Mouse (Mus musculus) left cerebral cortex, adult 11 months (tissue): ENCODE data around the gene Meaf6.

ENCODE experiments used
- DNase-seq: peaks from one replicate; pipeline ENCODE4 v3.0.0; 2022; ENCODE audit warnings: low spot score

Meaf6 gene

DNA sequence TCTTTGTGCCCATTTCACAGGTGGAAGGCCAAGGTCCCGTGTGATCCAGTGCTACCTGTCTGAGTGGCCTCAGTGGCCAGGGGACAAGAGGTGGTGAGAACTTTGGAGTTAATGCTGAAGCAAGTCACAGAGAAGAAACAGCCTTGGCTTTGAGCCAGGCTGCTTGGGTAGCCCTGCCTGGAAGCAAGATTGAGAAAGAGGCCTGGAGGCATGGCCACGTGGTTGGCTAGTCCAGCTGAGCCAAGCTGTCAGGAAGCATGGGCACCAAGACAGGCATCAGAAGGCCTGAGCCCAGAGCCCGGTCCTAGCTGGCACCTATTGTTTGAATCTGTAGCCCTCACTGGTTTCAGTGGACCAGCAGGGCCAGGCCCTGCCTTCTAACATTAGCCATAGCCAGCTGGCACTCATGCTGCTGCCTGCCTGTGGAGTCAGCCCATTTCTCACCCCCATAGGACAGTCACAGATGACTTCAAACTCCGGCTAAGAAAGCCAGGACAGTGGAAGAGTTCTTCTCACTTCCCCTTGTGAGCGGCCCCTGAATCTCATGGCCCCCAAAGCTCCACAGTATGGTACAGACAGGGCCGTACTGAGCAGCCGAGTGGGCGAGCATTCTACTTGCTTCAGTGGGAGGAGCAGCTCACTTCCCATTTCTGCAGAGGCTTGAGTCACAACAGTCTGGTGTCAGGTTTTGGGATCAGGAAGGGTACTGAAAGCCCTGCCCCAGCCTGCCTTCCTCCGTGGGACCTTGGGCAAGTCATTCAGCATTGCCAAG lies 31.3 kb downstream of the Meaf6 start:
- peak; percentile 66 for DNase-seq

DNA sequence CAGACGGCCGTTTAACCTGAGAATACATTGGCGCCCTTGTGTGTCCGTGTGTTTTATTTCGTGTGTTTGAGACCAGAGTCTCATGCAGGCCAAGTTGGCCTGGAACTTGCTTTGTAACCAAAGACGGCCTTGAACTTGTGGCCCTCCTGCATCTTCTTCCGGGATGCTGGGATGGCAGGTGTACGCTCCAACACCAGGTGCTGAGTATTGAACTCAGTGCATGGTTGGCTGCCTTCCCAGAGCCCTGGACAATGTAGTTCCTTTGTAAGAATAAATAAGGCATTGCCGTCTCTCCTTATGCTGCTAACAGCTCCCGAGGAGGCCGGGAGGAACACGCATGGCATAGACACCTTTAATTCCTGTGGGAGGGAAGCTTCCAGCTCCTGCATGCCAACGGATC lies 32.0 kb downstream of the Meaf6 start:
- DNase-seq: no peak

DNA sequence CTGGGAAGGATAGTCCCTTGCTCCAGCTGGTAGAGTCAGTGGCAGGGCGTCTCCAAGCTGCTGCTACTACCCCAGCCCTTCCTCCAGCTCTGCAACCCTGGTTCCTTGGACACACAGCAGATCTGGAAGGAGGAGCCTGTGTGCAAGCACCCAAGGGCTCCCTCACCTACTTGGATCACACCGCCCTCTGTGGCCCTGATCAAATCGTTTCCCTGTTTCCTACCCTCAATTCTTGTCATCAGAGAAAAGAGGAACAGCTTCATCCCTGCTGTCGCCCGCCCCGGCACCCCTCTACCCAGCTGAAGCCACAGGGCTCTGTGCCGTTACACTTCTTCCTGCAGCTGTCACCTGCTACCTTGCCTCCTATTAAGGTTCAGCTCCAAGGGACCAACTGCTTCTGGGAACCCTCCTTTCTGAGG lies 33.0 kb downstream of the Meaf6 start:
- DNase-seq: no peak

DNA sequence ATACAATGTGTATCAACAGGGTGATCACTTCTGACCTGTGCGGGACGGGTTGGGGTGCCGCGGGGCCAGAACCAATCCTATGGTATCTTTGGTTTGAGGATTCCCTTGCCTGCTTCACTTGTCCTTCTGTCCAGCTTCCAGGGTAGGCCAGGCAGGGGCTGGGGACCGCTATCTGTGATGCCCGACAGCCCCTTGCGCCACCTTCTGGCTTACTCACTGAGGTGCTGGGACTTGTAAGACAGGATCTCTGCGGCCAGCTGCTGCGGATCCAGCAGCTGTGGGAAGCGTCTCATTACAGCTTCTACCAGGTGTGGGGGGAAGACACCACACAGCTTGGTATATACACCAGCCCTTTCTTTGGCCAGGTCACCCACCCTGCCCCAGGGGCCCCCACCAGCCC lies 34.1 kb downstream of the Meaf6 start:
- no peak for DNase-seq

DNA sequence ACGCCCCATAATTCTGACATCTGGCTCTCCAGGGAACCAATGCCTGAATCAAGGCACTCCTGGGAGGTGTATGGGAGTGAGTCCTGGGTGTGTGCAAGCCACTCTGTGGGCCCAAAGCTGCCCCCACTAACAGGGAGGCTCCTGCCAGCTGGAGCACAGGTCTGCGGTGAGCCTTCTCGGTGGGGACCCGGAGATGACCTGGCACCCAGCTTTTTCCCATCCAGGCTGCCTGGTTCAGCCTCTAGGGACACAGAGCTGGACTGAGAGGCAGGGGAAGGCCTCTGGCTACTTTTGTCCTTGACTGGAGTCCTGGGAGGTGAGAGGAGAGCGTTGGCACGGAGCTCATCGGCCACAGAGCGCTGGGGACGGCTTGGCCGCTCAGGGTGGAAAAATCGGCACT lies 34.8 kb downstream of the Meaf6 start:
- no peak for DNase-seq

DNA sequence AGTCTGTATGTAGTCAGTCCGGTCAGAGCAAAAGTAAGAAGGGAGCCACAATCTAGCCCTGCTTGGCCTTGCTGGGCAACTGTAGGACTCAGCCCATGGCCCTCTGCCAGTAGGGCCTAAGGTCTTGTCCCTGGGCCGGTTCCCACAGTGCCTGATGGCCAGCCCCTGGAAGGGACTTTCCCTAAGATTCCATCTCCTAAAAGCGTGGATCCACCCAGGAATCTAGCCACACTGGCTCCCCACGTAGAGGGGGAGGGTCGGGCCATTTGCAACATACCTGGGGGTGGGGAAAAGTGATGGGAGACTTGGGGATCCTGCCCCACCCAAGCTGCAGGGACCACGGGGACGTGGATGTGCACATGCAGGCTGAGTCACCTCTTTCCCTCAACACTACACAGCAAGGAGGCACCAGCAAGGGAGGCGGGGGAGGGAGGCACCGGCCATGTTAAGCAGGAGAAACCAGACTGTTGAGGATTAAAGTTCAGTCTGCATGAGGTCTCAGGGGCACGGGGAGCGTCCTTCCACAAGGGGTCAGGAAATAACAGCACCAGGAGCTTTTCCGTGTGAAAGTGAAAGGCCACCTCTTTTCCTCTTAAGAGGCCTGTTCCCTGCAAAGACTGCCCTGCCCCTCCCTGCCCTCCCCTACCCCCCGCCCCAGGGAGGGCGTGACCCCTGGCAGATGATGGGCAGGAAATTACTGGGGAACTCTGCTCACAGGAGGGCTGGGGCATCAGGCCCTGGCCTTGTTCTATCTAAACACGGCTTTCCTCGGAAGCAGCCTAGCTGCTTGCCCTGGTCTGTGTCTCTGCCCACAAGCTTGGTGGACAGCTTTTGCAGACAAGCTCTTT lies 37.7 kb downstream of the Meaf6 start:
- no peak for DNase-seq

DNA sequence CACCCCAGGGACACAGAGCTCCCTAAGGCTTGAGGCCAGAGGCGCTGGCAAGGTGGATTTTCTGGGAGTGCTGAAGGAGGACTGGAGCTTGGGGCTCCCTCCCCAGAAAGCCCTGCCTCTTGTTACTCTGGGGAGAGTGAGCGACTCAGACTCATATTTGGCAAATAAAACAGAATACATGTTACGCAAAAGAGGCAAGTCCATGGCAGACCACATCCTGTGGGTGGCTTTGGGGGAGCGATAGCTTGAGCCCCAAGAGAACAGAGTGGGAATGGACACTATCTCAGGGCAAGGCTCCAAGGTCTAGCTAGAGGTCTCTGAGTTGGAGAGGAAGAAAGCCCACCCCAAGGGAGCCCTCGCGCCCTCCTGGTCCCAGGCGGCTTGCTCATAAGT lies 38.3 kb downstream of the Meaf6 start:
- no peak for DNase-seq

DNA sequence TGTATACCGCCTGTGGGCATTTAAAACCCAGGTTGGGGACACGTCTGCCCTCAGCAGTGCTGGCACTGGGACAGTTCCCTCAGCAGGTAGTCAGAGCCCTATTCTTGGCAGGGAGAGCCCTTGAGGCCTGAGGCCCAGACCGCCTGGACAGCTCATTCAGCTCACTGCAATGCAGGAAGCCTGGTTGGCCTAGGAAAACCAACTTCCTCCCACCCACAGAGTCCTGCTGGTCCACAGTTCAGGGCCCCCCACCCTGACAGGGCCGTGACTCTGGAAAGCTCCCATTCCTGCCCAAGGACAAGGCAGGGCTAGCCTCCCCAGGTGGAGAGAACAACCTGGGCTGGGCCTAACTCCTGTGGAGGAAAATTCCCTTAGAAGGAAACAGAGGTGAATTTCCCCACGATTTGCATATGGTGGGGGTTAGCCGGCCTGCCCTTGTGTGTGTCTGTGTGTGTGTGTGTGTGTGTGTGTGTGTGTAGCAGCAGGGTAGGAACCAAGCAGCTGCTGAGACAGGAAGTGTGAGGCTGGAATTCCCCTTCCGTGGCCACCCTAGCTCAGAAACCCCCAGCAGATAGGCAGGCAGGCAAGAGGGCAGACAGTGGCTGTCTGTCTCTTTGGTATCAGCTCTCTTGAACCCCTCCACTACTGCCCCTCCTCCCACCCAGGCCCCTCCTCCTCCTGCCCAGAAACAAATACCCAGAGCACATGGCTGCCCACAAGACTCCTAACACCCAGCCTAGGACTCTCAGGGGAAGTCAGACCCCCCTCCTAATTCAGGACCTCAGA lies 39.7 kb downstream of the Meaf6 start:
- no peak for DNase-seq

DNA sequence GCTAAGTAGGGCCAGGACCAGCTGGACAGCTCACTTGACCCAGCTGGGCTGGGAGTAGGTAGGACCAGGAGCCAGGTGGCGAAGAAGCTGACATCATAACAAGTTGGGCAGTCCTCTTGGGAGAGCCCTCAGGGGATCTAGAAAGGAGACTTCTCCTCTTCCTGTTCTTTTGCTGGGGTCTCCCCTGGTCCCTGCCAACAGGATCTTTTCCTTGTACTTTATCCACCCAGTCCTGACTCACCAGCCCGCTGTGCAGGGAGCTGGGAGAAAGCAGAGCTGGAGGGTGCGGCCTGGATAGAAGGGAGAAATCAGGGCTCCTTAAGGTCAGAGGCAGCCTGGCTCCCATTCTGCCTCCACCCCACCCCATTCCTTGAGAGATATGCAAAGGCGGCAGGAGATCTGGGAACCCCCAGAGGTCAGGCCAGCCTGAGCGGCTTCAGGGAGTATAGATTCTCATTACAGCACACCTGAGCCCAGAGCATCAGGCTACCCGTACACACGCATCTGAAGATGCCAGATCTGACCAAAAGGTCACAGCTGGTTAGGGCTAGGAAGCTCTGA lies 40.5 kb downstream of the Meaf6 start:
- DNase-seq: no peak

DNA sequence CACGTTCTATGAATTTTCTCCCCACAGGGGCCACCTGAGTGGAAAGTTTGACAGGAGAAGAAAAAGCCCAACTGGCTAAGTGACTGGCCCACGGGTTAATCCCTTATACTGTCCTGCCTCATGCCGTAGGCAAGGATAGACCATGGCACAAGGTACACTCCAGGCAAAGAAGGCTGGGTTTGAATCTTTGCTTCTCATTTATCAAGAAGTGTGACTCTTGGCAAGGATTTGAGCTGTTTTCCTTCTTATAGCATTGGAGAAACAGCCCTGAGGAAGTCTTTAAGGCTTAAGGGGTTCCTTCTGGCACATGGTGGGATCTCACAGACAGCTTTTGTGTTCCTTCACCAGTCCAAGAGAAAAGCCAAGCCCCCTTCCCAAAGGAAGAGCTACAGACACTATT lies 41.3 kb downstream of the Meaf6 start:
- no peak for DNase-seq

DNA sequence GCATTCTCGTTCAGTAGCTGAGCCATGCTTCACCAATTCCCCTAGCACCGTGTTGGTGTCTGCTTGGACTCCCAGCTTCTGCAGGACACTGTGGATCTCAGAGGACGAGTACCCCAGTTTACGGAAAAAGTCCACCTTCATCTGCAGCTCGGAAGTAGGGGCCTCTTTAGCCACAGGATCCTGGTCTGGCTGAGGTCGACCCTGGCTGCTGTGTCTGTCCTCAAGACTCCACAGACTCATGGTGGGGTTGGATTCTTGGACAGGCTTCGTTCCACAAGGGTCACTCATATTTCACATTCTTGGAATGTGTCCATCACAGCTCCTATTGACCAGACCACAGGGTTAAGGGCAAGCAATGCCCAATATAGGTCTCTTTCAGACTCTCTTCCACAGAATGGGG lies 41.8 kb downstream of the Meaf6 start:
- no peak for DNase-seq

DNA sequence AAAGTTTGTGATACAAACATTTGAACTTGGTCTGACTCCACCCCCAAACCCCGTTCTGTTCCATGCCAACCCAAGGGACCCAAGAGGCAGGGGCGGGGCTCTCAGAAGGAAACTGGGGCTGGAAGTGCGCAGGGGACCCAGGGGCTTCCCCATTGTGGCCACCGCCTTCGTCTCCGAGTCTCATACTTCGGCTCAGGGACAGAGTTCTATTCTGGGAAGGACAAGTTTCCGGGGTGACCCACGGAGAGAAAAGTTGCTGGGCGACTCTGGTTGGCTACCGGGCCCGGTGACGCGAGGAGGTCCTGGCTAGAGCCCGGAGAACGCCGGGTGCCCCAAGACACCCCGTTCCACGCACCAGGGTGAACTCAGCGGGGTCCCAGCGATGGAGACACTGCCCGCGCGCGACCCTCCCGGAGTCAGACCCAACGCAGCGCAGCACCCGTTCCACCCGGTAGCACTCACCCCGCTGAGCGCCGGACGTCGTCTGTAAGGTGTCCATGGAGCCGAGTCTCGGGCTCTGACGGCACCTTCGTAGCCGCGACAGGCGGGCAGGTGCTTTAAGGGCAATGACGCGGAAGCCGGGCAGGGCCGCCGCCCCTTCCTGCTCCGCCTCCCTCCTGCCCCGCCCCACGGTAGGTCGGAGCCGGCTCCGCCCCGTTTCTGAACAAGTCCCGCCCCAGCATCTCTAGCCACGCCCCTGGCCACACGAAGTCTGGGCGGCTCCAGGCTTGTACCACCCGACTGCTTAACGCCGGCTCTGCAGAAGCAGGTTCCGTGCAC lies 42.6 kb downstream of the Meaf6 start, which contains the start of gene Zc3h12a:
Gene Zc3h12a, minus strand, starts transcription at position 536 of the 780 bp plus-strand sequence.
- DNase-seq: no peak

DNA sequence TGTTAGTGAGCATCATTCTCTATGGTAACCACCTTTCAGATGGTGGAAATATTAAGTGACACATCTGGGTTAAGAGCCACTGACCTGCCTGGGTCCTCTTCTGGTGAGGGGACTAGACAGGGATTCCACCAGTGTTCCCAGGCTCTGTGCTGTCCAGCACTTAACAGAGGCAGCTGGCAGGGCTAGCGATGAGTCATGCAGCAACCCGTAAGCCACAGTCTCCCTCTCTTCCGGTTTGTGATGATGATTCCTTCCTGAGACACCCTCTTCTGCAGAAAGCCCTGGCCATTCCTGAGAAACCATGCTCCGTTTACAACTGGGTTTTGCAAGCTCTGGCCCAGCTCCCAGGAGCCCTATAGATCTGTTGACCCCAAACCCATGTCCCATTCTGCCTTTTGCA lies 46.6 kb downstream of the Meaf6 start:
- DNase-seq: no peak

DNA sequence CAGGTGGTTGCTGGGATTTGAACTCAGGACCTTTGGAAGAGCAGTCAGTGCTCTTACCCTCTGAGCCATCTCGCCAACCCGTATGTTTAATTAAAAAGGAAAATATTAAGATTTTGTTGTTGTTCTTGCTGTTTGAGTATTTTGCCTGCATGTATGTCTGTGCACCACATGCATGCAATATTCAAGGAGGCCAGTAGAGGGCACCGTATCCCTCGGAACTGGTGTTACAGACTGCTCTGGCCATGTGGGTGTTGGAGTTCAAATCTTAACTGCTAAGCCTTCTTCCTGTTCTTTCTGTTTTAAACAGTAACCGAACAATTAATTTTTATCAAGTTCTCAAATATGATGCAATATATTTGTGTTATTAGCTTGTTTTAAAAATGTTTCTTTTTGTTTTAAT lies 47.5 kb downstream of the Meaf6 start:
- DNase-seq: no peak

DNA sequence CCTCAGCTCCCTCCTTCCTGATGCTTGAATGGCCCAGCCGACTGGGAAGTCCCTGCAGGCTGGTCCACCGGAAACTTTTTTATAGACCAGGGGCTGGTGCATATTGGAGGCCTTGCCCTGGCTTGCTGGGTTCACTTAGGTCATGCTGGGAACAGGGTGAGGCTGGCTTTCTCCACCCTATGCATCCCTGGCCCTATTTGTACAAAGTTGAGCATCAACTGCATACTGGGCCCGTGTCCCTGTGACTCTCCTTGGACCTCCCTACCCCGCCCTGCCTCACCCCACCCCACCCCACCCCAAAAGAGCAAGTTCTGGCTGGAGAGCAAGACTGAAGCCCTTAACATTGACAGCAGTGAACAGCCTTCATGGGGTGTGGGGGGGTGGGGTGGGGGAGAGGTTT lies 49.3 kb downstream of the Meaf6 start:
- DNase-seq: no peak

DNA sequence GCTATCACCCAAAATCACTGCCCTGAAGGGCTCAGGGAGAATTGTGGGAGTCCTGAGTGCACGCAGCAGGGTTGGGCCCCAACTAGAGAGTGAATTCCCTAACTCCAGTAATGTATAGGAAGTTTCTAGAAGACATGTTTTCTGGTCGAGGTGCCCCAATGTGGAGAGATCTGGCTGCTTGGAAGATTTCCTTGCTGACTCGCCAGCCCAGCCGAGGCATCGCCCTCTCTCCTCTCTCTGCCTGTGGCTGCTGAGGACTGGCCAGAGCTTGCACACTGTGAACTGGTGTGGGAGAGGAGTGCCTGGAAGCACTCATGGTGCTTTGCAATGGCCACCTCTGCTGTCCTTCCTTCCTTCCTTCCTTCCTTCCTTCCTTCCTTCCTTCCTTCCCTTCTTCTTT lies 49.7 kb downstream of the Meaf6 start:
- DNase-seq: no peak

DNA sequence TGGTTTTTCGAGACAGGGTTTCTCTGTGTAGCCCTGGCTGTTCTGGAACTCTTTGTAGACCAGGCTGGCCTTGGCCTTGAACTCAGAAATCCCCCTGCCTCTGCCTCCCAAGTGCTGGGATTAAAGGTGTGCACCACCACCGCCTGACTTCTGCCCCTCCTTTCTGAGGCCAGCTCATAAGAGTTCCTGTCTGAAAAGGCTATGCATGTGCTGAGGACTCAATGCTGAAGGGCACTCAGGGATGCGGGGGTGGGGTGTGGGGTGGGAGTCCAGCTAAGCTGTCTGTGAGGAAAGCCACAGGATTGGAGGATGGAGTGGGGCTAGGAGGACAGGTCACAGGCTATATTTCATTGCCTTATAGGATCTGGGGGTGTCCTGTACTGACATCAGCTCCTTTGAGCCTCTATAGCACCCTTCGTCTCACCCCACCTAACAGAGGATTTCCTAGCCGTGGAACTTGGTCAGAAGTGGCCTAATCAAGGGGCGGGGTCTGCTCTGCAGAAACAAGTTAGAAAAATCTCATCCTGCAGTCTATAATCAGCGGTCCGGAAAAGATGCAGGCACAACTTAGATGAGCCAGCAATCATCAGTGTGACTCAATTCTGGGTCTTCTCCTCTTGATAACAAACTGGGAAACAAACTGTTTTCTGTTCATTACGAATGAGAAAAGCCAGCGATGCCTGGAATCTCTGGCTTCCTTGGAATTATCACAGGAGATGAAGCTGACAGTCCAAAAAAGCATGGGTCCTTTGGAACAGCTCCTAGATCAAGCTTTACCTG lies 50.3 kb downstream of the Meaf6 start:
- DNase-seq: no peak

DNA sequence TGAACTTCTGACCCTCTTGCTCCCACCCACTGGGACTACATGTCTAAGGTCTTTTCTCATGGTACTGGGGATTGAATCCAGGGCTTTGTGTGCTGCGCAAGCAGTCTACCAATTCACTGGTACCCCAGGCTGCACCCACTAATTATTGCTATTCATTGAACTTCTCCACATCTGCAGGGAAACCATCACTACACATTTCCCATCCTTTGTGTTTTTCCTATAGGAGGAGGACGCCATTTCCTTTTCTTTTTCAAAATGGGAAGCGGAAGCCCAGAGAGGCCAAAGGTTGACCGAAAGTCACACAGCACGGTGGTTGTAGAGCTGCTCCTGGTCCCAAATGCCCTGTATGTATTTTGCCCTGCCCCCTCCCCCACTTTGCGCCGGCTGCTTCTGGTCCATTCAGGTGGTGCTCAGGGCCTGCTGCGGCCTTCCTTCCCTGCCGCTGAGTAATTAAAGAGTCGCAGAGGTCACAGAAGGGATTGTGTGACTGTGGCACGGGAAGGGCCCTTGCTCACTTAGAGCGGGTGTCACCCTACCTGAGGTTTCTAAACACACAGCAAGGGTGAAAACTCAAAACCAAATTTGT lies 51.5 kb downstream of the Meaf6 start:
- no peak for DNase-seq

DNA sequence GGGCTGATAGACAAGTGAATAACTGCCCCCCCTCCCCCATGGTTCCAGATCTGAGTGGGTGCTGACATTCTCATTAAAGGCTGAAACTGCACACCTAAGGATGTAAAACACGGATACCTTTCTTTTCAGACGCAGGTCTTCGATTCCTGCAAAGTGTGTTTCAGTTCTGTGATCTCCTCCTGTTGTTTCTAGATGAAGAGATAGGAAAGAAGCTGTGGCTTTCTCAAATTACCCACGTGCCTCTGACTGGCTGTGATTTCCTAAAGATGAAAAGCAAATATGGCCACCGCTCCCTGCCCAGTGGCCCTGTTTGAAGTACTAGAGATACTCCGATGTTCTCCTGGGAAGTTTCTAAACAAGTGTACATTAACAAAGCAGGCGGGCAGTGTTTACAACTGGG lies 53.4 kb downstream of the Meaf6 start:
- no peak for DNase-seq

DNA sequence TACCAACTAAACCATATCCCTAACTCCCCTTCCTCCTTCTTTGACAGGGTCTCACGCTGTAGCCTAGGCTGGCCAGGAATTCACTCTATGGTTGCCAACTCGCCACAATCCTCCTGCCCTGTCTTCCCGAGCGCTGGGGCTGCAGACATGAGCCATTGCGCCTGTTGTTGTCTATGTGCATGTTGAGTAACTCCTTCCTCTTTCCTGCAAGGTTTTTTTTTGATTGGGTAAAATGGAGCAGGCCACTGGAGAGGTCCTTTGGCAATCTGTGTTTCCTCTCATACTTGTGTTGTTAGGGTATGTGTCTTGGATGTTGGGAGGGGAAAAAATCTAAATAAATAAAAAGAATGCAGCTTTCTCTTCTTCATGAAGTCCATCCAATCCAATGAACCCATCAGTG lies 59.3 kb downstream of the Meaf6 start:
- no peak for DNase-seq
